Mouse (Mus musculus) heart, embryonic 12.5 days (tissue): ENCODE results near the gene Tcl1. TPM values are rescaled to one million over a fixed set of nuclear protein-coding genes. Genes with fewer than 3 reads are reported as not detected.

Experiments used
- ATAC-seq: fragments of 200-750 bp; cut with Nextera tagmentation; 2 replicates; pipeline ENCODE4 v1.8.0; 2017; ENCODE audit warnings: moderate TSS enrichment, moderate library complexity; ENCODE audit not compliant: insufficient number of reproducible peaks, low FRiP score
- H3K27ac ChIP-seq: fragments of 300-500 bp; sonication (generic); 2 replicates; pipeline ENCODE4 v1.5.1; 2016; ENCODE audit warnings: mild to moderate bottlenecking, moderate library complexity; ENCODE audit not compliant: poor library complexity, severe bottlenecking
- H3K27me3 ChIP-seq: fragments of 300-500 bp; sonication (generic); replicated peaks from 2 replicates; pipeline ENCODE4 v1.6.1; 2016; ENCODE audit warnings: mild to moderate bottlenecking, moderate library complexity
- H3K36me3 ChIP-seq: fragments of 300-500 bp; sonication (generic); 2 replicates; pipeline ENCODE4 v1.6.1; 2016; ENCODE audit warnings: mild to moderate bottlenecking, moderate library complexity
- H3K4me1 ChIP-seq: fragments of 300-500 bp; sonication (generic); replicated peaks from 2 replicates; pipeline ENCODE4 v1.6.1; 2016; ENCODE audit warnings: mild to moderate bottlenecking
- H3K4me2 ChIP-seq: fragments of 300-500 bp; sonication (generic); 2 replicates; pipeline ENCODE4 v1.6.1; 2016; ENCODE audit warnings: mild to moderate bottlenecking, moderate library complexity
- H3K4me3 ChIP-seq: fragments of 300-500 bp; sonication (generic); 2 replicates; pipeline ENCODE4 v1.5.1; 2016; ENCODE audit warnings: mild to moderate bottlenecking
- H3K9ac ChIP-seq: fragments of 300-500 bp; sonication (generic); 2 replicates; pipeline ENCODE4 v1.6.1; 2016; ENCODE audit warnings: mild to moderate bottlenecking, moderate library complexity
- H3K9me3 ChIP-seq: fragments of 300-500 bp; sonication (generic); replicated peaks from 2 replicates; pipeline ENCODE4 v1.6.1; 2016; ENCODE audit warnings: mild to moderate bottlenecking, moderate library complexity
- WGBS: fragments of 180-500 bp; shearing (Covaris S2); methylation state at CpG from one replicate; pipeline ENCODE4 v1.1.7; 2016; 5-methylcytosine and 5-hydroxymethylcytosine counted together
- polyA plus RNA-seq: library from polyadenylated mRNA; unstranded; fragments of >200 nt; fragmentation: Nextera tagmentation; extraction: Ambion mirVana; gene quantifications from 2 replicates; pipeline ENCODE4 v1.2.1, GENCODE M21; 2016

Tcl1 gene
- not detected in 2 replicates for polyA plus RNA-seq

- ATAC-seq: no peak
- no peaks in the 10 kb centered on the region for H3K27me3 ChIP-seq
- no peak within 1 kb of the TSS for H3K27ac ChIP-seq
- H3K9ac ChIP-seq: no peak within 1 kb of the TSS
- WGBS: 83% methylated on average over 22 of the region's 22 CpGs
- H3K4me2 ChIP-seq: no peak within 1 kb of the TSS
- H3K4me3 ChIP-seq: no peak within 1 kb of the TSS
- no peaks in the 10 kb centered on the region for H3K4me1 ChIP-seq
- H3K36me3 ChIP-seq: no peaks in the 10 kb centered on the region
- no peaks in the 10 kb centered on the region for H3K9me3 ChIP-seq
These were observed at the start of gene Tcl1 for GRCm38 (mm10) chr12:105222601-105223319. Tcl1 (minus strand) TSS chr12:105222793.

DNA sequence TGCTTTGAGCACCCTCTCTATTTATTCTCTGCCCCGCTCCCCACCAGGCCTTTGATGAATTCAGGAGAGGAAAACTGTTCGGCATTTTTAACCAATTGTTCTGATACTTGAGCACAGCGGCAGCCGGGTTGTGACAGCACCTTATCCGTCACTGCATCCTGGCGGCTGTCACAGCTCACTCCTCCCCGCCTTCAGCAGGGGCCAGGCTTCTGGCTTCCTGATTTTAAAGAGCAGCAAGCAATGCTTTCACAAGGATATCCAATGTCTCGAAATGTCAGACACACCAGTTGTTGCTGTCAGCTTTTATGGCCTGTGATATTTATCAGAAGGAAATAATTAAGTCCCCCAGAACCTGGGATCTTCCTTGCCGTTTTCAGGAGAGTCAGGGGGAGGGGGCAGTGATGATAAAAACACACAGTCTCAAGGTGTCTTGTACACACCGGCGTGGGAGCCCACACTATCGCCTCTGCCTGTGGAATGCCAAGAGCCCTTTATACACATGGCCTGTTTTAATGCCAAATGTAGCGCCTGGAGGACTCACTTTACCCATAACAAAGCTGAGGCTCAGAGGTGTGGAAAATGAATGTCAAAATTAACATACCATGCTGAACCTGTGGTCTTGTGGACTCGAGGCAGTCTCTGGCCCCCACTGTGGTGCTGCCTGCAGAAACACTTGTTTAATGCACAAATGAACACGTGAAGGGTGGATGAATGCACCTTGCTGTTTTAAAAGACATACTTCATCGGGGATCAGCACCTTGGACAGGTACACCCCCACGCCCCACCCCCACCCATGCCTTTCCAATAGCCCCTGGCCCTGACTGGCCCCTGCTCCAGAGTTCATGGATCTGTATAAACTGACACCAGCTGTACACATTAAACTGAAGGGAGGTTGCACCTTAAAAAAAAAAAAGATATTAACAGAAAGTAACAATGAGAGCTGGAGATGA, 48.7 kb upstream of the Tcl1 start:
- no peak for ATAC-seq
- H3K4me3 ChIP-seq: no peak overlapping the region
- H3K36me3 ChIP-seq: no peaks in the 10 kb centered on the region
- H3K9ac ChIP-seq: no peak overlapping the region
- no peak overlapping the region for H3K27ac ChIP-seq
- no peak overlapping the region for H3K4me2 ChIP-seq
- 58% methylated on average over 17 of the region's 17 CpGs for WGBS
- H3K9me3 ChIP-seq: no peaks in the 10 kb centered on the region
- H3K27me3 ChIP-seq: peaks cover 14% of the 10 kb centered on the region; the same call in 1 of the 2 replicates
- no peaks in the 10 kb centered on the region for H3K4me1 ChIP-seq

DNA sequence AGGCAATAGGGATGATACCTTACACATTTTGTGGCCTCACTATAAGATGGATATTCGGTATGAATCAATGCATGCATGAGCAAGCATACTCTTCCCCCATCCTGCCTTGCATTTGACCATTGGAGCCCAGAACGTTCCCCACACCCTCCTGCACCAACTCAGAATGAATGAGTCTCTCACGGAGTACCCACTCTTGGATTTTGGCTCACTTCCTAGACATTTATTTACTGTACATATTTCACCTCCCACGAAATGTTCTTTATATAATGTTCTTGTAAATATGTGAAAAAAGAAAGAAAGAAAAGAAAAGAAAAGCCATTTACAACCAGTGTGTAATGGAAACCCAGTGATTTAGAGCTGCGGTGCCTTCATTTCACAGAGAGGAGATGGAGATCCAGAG, 44.5 kb upstream of the Tcl1 start:
- no peak overlapping the region for H3K4me2 ChIP-seq
- ATAC-seq: no peak
- H3K9me3 ChIP-seq: no peaks in the 10 kb centered on the region
- H3K4me3 ChIP-seq: no peak overlapping the region
- WGBS: 67% methylated on average over 5 of the region's 5 CpGs
- 0 out of 2 replicates have a peak, but pooled peaks cover 6% of the 10 kb centered on the region for H3K4me1 ChIP-seq
- H3K36me3 ChIP-seq: no peaks in the 10 kb centered on the region
- peaks cover 9% of the 10 kb centered on the region; the same call in 1 of the 2 replicates for H3K27me3 ChIP-seq
- H3K27ac ChIP-seq: no peak overlapping the region
- no peak overlapping the region for H3K9ac ChIP-seq

DNA sequence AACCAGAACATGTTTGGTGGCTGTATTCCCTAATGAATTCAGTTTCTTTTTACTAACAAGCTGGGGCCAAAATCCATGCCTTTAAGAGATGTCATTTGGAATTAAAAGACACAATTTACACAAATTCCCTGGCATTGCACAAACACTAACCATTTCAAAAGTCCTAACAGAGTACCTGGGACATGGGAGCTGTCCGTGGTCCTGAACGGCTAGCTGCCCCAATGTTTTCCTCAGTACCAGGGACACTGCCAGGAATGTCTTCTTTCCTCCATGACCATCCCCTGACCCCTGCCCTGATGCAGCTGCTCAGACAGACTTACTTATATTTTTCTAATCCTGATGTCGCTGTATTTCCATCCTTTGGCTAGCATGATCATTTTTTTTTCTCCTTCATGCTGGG, 43.5 kb upstream of the Tcl1 start:
- H3K4me3 ChIP-seq: no peak overlapping the region

DNA sequence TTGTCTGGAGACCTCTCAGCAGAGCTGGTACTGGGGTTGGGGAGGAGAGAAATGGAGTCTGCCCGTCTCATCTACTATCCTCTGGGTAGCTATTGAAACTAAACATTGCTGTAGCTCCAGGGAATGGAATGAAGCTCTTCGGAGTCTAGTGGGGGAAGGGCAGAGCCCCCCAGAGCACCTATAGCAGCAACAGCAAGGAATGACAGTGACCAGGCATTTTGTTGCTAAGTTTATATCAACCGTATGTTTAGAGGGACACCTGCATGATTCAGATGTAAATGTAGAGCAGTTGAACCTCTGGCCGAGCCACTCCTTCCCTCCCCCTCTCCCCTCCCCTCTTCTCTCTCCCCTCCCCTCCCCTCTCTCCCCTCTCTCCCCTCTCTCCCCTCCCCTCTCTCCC, 36.6 kb upstream of the Tcl1 start:
- Histone ChIP-seq H3K27ac (no peak overlapping the region), H3K36me3 (no peaks in the 10 kb centered on the region), H3K4me2 (no peak overlapping the region), H3K9me3 (no peaks in the 10 kb centered on the region), H3K4me3 (no peak overlapping the region), H3K27me3 (peaks cover 13% of the 10 kb centered on the region; the same call in 1 of the 2 replicates), H3K4me1 (0 out of 2 replicates have a peak, but pooled peaks cover 6% of the 10 kb centered on the region), H3K9ac (no peak overlapping the region)
- no peak for ATAC-seq
- 34% methylated on average over 4 of the region's 4 CpGs for WGBS

More for the DNA sequence above, 43.5 kb upstream of the Tcl1 start:
- Histone ChIP-seq H3K4me2 (no peak overlapping the region), H3K9me3 (no peaks in the 10 kb centered on the region), H3K27me3 (peaks cover 13% of the 10 kb centered on the region; the same call in 1 of the 2 replicates), H3K4me1 (0 out of 2 replicates have a peak, but pooled peaks cover 6% of the 10 kb centered on the region), H3K36me3 (no peaks in the 10 kb centered on the region), H3K27ac (no peak overlapping the region), H3K9ac (no peak overlapping the region)
- ATAC-seq: no peak
- 5% methylated on average over 3 of the region's 3 CpGs for WGBS

DNA sequence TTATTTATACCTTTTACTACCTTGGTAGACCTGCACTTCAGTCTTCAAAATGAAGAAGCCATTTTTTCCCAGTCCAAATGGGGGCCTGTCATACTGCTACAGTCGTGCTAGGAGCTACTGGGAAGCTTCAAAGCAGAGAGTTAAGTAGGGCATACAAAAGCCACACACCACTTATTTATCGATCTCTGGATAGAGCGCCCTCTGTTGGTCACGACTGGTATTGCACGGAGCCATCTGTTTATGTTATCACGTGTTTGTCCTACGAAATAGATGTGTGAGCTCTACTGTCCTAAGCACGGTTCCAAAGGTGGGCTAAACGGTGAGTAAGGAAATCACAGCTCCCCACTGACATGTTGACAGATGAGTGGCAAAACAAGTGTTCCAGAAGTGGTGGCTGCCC, 36.2 kb upstream of the Tcl1 start:
- 8% methylated on average over 9 of the region's 9 CpGs for WGBS
- H3K27ac ChIP-seq: no peak overlapping the region
- H3K4me1 ChIP-seq: 0 out of 2 replicates have a peak, but pooled peaks cover 3% of the 10 kb centered on the region
- no peaks in the 10 kb centered on the region for H3K9me3 ChIP-seq
- no peak overlapping the region for H3K4me2 ChIP-seq
- 0 out of 2 replicates have a peak, but pooled peaks cover 13% of the 10 kb centered on the region for H3K27me3 ChIP-seq
- ATAC-seq: no peak
- H3K4me3 ChIP-seq: no peak overlapping the region
- no peaks in the 10 kb centered on the region for H3K36me3 ChIP-seq
- H3K9ac ChIP-seq: no peak overlapping the region

DNA sequence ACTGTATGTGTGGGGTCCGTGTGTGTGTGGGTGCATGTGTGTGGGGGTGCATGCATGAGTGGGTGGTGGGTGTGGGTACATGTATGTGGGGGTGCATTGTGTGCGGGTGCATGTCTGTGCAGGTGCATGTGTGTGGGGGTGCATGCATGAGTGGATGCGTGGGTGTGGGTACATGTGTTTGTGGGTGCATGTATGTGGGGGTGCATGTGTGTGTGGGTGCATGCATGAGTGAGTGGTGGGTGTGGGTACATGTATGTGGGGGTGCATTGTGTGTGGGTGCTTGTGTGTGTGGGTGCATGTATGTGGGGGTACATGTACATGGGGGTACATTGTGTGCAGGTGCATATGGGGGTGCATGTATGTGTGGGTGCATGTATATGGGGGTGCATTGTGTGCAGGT, 31.2 kb upstream of the Tcl1 start:
- 81% methylated on average over 3 of the region's 3 CpGs for WGBS
- Histone ChIP-seq H3K4me1 (peaks cover 4% of the 10 kb centered on the region), H3K36me3 (no peaks in the 10 kb centered on the region), H3K27ac (no peak overlapping the region), H3K27me3 (0 out of 2 replicates have a peak, but pooled peaks cover 7% of the 10 kb centered on the region), H3K9ac (no peak overlapping the region), H3K4me3 (no peak overlapping the region), H3K4me2 (no peak overlapping the region), H3K9me3 (no peaks in the 10 kb centered on the region)
- no peak; the same call in 1 of the 2 replicates for ATAC-seq

GRCm38 (mm10) chr12:105248763-105249233, 26.2 kb upstream of the Tcl1 start:
- Histone ChIP-seq H3K36me3 (no peaks in the 10 kb centered on the region), H3K4me2 (peak overlapping the region; percentile 52), H3K27ac (no peak overlapping the region), H3K27me3 (0 out of 2 replicates have a peak, but pooled peaks cover 7% of the 10 kb centered on the region), H3K9ac (no peak overlapping the region), H3K4me1 (peaks cover 13% of the 10 kb centered on the region), H3K4me3 (no peak overlapping the region), H3K9me3 (no peaks in the 10 kb centered on the region)
- no peak for ATAC-seq
- WGBS: 12% methylated on average over 9 of the region's 9 CpGs

DNA sequence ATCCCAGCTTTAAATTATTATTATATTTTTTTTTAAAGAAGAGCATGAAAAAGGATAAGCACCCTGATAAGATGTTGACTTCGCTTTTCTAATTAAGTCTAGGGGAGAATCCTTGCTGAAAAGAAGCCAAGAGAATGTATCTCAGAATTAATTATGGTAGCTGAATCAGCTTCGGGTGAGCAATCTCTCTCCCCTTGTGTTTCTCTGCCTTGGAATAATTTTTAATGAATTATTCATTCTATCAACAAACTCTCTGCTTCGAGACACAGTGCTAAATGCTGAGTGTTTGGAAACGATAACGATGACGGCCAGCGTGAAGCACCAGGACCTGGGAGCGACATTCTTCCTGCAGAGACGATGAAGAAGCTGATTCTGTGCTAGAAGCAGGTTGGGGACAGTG, 16.5 kb upstream of the Tcl1 start:
- Histone ChIP-seq H3K4me2 (no peak overlapping the region), H3K36me3 (no peaks in the 10 kb centered on the region), H3K4me3 (no peak overlapping the region), H3K27ac (no peak overlapping the region), H3K9ac (no peak overlapping the region), H3K27me3 (no peaks in the 10 kb centered on the region), H3K4me1 (no peaks in the 10 kb centered on the region), H3K9me3 (no peaks in the 10 kb centered on the region)
- ATAC-seq: no peak
- 86% methylated on average over 9 of the region's 9 CpGs for WGBS

- Histone ChIP-seq H3K4me1 (no peaks in the 10 kb centered on the region), H3K4me3 (no peak overlapping the region), H3K36me3 (no peaks in the 10 kb centered on the region), H3K27me3 (no peaks in the 10 kb centered on the region), H3K27ac (no peak overlapping the region), H3K9ac (no peak overlapping the region), H3K9me3 (no peaks in the 10 kb centered on the region), H3K4me2 (no peak overlapping the region)
- WGBS: 60% methylated on average over 3 of the region's 3 CpGs
- no peak for ATAC-seq
These were observed 12.5 kb upstream of the Tcl1 start for GRCm38 (mm10) chr12:105235091-105235490.

GRCm38 (mm10) chr12:105234362-105234761, 11.8 kb upstream of the Tcl1 start:
- ATAC-seq: no peak

More at GRCm38 (mm10) chr12:105234362-105234761, 11.8 kb upstream of the Tcl1 start:
- Histone ChIP-seq H3K27me3 (no peaks in the 10 kb centered on the region), H3K4me3 (no peak overlapping the region), H3K9me3 (no peaks in the 10 kb centered on the region), H3K36me3 (no peaks in the 10 kb centered on the region), H3K4me1 (no peaks in the 10 kb centered on the region), H3K9ac (no peak overlapping the region), H3K27ac (no peak overlapping the region), H3K4me2 (no peak overlapping the region)
- 58% methylated on average over 11 of the region's 11 CpGs for WGBS
